ENCODE assay signal across 8 mouse cellular contexts in genomic region chr2:38691542-38691941, GRCm38 (mm10). TPM values are rescaled to one million over a fixed set of nuclear protein-coding genes. Genes with fewer than 3 reads are reported as not detected.
DNase-seq lines count a peak whose midpoint lies in the region; ATAC-seq lines count a peak whose summit lies in the region.

No protein-coding gene starts in this region.

- WGBS in kidney, embryonic 16.5 days = 18% methylated on average over 8 of the region's 8 CpGs

- H3K36me3 ChIP-seq in kidney, embryonic 16.5 days (ENCODE audit: insufficient read depth, low read length) = no peaks in the 10 kb centered on the region

- intact Hi-C loops in gastrocnemius, postnatal 14 days (cut with DNase I; ENCODE audit: low total_unique reads) = no loop called here

- H3K27ac ChIP-seq in kidney, embryonic 16.5 days (ENCODE audit: low read length) = no peak overlapping the region

- DNase-seq in frontal cortex, postnatal 14 days (ENCODE audit: low spot score in 2 of 2) = no peak
- peak; percentile 22 to 30 for DNase-seq in right cerebral cortex, adult 2 months (ENCODE audit: low spot score in 2 of 2)
- DNase-seq in right cerebral cortex, postnatal 36 days (ENCODE audit: low spot score in 2 of 2) = no peak
- DNase-seq in cerebellum, adult 8-10 months = peak; percentile 34
- DNase-seq in retina, embryonic 14.5 days (ENCODE audit: low spot score) = peak; percentile 69
- DNase-seq in gastrocnemius, postnatal 14 days = no peak

- no peak overlapping the region for H3K4me3 ChIP-seq in kidney, embryonic 16.5 days (ENCODE audit: low read length)

- no peak overlapping the region for H3K9ac ChIP-seq in kidney, embryonic 16.5 days (replicated peaks; ENCODE audit: low read length)

- no peak overlapping the region for H3K4me2 ChIP-seq in kidney, embryonic 16.5 days (replicated peaks; ENCODE audit: low read depth, low read length)

- H3K9me3 ChIP-seq in kidney, embryonic 16.5 days (ENCODE audit: low read length) = no peaks in the 10 kb centered on the region

- H3K4me1 ChIP-seq in kidney, embryonic 16.5 days (ENCODE audit: insufficient read depth, low read length) = peaks cover 5% of the 10 kb centered on the region

- peaks cover 7% of the 10 kb centered on the region; the same call in 1 of the 2 replicates for H3K27me3 ChIP-seq in kidney, embryonic 16.5 days (ENCODE audit: insufficient read depth, low read length)

- 0 out of 2 replicates have a peak, but pooled peaks have one; percentile 25 for ATAC-seq in frontal cortex, adult (ENCODE audit: low TSS enrichment)
- 0 out of 2 replicates have a peak, but pooled peaks have one; percentile 40 for ATAC-seq in kidney, embryonic 16.5 days (ENCODE audit: low FRiP score, low TSS enrichment)

RNA-seq across cellular contexts. Expression of gene Nr5a1, which starts 22.8 kb away (rescaled TPM):
- 2.2 and 4.0 TPM in 2 replicates for polyA plus RNA-seq in kidney, embryonic 16.5 days (2015; fragmentation: Nextera tagmentation; extraction: Ambion mirVana)
- total RNA-seq in gastrocnemius, postnatal 14 days (2021) = not detected

RNA-seq across cellular contexts. Expression of gene Psmb7, which starts 47.7 kb away (rescaled TPM):
- 249 and 269 TPM in 2 replicates for polyA plus RNA-seq in kidney, embryonic 16.5 days (2015; fragmentation: Nextera tagmentation; extraction: Ambion mirVana)
- 100 to 1,000 TPM; 280 to 288 TPM for total RNA-seq in gastrocnemius, postnatal 14 days (2021)

Comparison
In these comparisons a context has a peak if more than half of its experiments do, and no peak if none do; other contexts are left out.
1. DNase-seq: peak in right cerebral cortex, adult 2 months (2 of 2), cerebellum, adult 8-10 months (single experiment) and retina, embryonic 14.5 days (single experiment); none in frontal cortex, postnatal 14 days (0 of 2), right cerebral cortex, postnatal 36 days (0 of 2) and gastrocnemius, postnatal 14 days (single experiment).